Mouse (Mus musculus) heart, adult 2 months (tissue): ENCODE data around the gene Cacna1i. TPM values are rescaled to one million over a fixed set of nuclear protein-coding genes. Genes with fewer than 3 reads are reported as not detected.

Source experiments
- DNase-seq, 2 experiments: peaks; one replicate each; pipeline ENCODE4 v3.0.0; 2021
- H3K27ac ChIP-seq: fragments of 200-600 bp; 2 replicates; pipeline ENCODE4 v1.8.1; 2022
- H3K27me3 ChIP-seq: fragments of 200-500 bp; 2 replicates; pipeline ENCODE4 v1.6.1; 2012; ENCODE audit warnings: mild to moderate bottlenecking, low read length, inconsistent platforms, mixed read lengths; ENCODE audit not compliant: control insufficient read depth, insufficient read depth
- H3K36me3 ChIP-seq: fragments of 200-500 bp; 2 replicates; pipeline ENCODE4 v1.6.1; 2012; ENCODE audit warnings: low read length, inconsistent platforms; ENCODE audit not compliant: control insufficient read depth, insufficient read depth
- H3K4me1 ChIP-seq: fragments of 200-500 bp; 2 replicates; pipeline ENCODE4 v1.6.1; 2011; ENCODE audit warnings: low read length; ENCODE audit not compliant: control insufficient read depth, insufficient read depth
- H3K4me3 ChIP-seq: fragments of 200-600 bp; 2 replicates; pipeline ENCODE4 v1.8.1; 2022
- H3K79me2 ChIP-seq: fragments of 200-500 bp; replicated peaks from 2 replicates; pipeline ENCODE4 v1.6.1; 2012; ENCODE audit warnings: mild to moderate bottlenecking, inconsistent platforms, low read length, moderate library complexity, mixed read lengths; ENCODE audit not compliant: control insufficient read depth, insufficient read depth
- H3K9ac ChIP-seq: fragments of 200-500 bp; 2 replicates; pipeline ENCODE4 v1.6.1; 2012; ENCODE audit warnings: low read depth, mild to moderate bottlenecking, control low read depth, inconsistent platforms, low read length, mixed read lengths
- CTCF ChIP-seq: fragments of 200-600 bp; IDR thresholded peaks from 2 replicates; pipeline ENCODE4 v1.8.1; 2022; ENCODE audit warnings: antibody characterized with exemption, mild to moderate bottlenecking, moderate library complexity
- EP300 ChIP-seq: fragments of 200-500 bp; IDR thresholded peaks from 2 replicates; pipeline ENCODE4 v1.6.1; 2011; ENCODE audit warnings: low read depth, low read length, control low read depth; ENCODE audit not compliant: insufficient read depth
- POLR2A ChIP-seq: fragments of 200-500 bp; IDR thresholded peaks from 2 replicates; pipeline ENCODE4 v1.6.1; 2011; ENCODE audit warnings: mild to moderate bottlenecking, low read depth, low read length, control low read depth; ENCODE audit not compliant: insufficient read depth
- WGBS: fragments of 180-500 bp; shearing (Covaris S2); methylation state at CpG from one replicate; pipeline ENCODE4 v1.1.7; 2018; 5-methylcytosine and 5-hydroxymethylcytosine counted together
- intact Hi-C: fragments of 180-260 bp; cut with DNase I; formaldehyde crosslinking; loops from one replicate; pipeline ENCODE4 v1.15.1; 2025
- polyA plus RNA-seq: library from polyadenylated mRNA; depleted of rRNA; stranded (reverse); fragments of >200 nt; gene quantifications from 2 replicates; pipeline ENCODE4 v1.2.3, GENCODE M21; 2012
- total RNA-seq, 2 experiments: library from RNA; stranded (reverse); gene quantifications; 2 replicates each; pipeline ENCODE4 v1.2.3; 2021

The Cacna1i gene
- total and polyA plus RNA-seq, 3 experiments = 0.09 to 0.34 (median 0.21) TPM

GRCm38 (mm10) chr15:80303779-80304178 is 16.7 kb downstream of the Cacna1i start:
- H3K79me2 ChIP-seq = no peaks in the 10 kb centered on the region
- H3K27ac ChIP-seq = no peak overlapping the region
- H3K36me3 ChIP-seq = no peaks in the 10 kb centered on the region
- whole genome bisulfite sequencing = 66% methylated on average over 14 of the region's 14 CpGs
- intact Hi-C loops = no loop called here
- TF ChIP-seq POLR2A (no peak), EP300 (no peak), CTCF (no peak)
- H3K27me3 ChIP-seq = no peaks in the 10 kb centered on the region
- no peak overlapping the region for H3K9ac ChIP-seq
- DNase-seq = no peak
- H3K4me3 ChIP-seq = no peak overlapping the region
- no peaks in the 10 kb centered on the region for H3K4me1 ChIP-seq

DNA sequence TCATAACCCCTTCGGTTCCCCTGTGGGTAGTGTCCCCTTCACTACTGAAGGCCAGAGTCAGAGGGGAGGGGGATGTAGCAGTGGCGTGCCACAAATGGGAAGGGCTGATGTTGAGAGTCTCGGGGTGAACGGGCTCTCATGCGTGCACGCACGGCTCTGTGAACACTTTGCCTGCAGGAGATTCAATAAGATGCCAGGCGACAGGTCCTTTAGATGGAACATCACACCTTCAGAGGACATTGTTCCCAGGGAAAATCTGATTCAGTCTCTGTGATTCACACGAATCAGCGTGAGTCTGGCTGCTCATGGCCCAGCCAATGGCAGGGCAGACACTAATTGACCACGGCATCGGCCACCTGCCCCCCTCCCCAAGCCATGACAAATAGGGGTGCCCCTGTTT is 17.1 kb downstream of the Cacna1i start:
- no peaks in the 10 kb centered on the region for H3K79me2 ChIP-seq
- H3K27ac ChIP-seq = no peak overlapping the region
- H3K27me3 ChIP-seq = no peaks in the 10 kb centered on the region
- no peak overlapping the region for H3K4me3 ChIP-seq
- DNase-seq = no peak
- no peak for TF ChIP-seq CTCF
- TF ChIP-seq EP300 = no peak
- TF ChIP-seq POLR2A = no peak
- WGBS = 88% methylated on average over 12 of the region's 12 CpGs
- no peaks in the 10 kb centered on the region for H3K36me3 ChIP-seq
- H3K4me1 ChIP-seq = no peaks in the 10 kb centered on the region
- intact Hi-C loops = no loop called here
- no peak overlapping the region for H3K9ac ChIP-seq

DNA sequence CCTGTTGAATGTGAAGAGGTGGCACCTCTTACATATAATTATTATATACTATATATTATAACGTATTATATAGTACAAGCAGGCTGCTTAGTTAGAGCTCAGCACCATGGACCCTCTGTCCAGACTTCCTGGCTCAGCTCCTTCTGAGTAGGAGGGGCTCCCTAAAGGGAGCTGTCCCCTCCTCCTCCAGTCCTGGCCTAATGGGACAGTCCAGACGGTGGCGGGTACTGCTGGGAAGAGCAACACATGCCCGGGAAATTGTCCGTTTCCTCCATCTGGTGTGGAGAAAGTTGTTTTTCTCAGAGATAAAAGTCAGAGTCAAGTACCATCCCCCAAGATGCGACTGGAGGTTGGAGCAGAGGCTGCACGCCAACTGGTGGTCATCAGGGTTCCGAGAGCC is 19.1 kb downstream of the Cacna1i start:
- Histone ChIP-seq H3K79me2 (no peaks in the 10 kb centered on the region), H3K36me3 (no peaks in the 10 kb centered on the region), H3K4me1 (no peaks in the 10 kb centered on the region), H3K27me3 (no peaks in the 10 kb centered on the region), H3K27ac (no peak overlapping the region), H3K9ac (no peak overlapping the region), H3K4me3 (no peak overlapping the region)
- intact Hi-C loops = no loop called here
- no peak for TF ChIP-seq CTCF
- no peak for TF ChIP-seq POLR2A
- no peak for TF ChIP-seq EP300
- no peak for DNase-seq
- 14% methylated on average over 8 of the region's 8 CpGs for WGBS

GRCm38 (mm10) chr15:80314731-80315130 is 27.7 kb downstream of the Cacna1i start:
- no peak overlapping the region for H3K4me3 ChIP-seq
- intact Hi-C loops = no loop called here
- WGBS = 35% methylated on average over 7 of the region's 7 CpGs
- TF ChIP-seq POLR2A (no peak), EP300 (no peak)
- no peaks in the 10 kb centered on the region for H3K79me2 ChIP-seq
- no peaks in the 10 kb centered on the region; the same call in 1 of the 2 replicates for H3K4me1 ChIP-seq
- no peaks in the 10 kb centered on the region for H3K36me3 ChIP-seq
- no peak overlapping the region for H3K27ac ChIP-seq
- H3K9ac ChIP-seq = no peak overlapping the region
- no peak for DNase-seq
- H3K27me3 ChIP-seq = no peaks in the 10 kb centered on the region

DNA sequence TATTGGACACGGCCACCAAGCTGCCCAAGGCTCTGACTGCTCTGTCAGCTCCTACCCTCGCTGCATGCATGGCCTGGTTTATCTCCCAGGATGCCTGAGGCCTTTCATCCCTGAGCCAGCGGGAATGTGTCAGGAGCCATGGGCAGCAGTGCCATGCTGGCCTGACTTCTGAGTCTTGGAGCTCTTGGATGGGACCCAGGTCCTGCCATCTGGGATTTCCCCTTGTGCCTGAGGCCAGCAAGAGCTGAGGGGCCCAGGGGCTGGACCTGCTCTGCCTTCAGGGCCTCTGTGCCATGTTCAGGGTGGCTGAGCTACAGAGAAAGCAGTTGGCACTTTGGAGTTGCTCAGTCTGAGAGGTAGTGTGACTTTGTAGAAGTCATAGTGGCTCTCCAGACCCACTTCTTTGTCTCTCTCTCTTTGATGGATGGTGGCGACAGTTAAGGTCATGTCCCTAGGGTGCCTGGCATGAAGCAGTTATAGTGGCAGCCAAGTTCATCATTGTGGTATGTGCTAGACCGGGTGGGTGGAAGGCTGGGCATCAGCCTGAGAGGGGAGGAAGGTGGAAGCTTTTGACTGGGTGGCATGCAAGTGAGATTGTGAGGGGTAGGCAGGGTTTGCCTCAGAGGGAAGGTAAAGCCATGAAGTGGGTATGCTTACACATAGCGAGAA is 30.1 kb downstream of the Cacna1i start:
- H3K27me3 ChIP-seq = no peaks in the 10 kb centered on the region
- H3K79me2 ChIP-seq = no peaks in the 10 kb centered on the region
- H3K4me1 ChIP-seq = no peaks in the 10 kb centered on the region; the same call in 1 of the 2 replicates
- WGBS = 56% methylated on average over 6 of the region's 6 CpGs
- DNase-seq = peak in 1 of 2 experiments; percentile 63
- TF ChIP-seq CTCF = no peak
- TF ChIP-seq EP300 = no peak
- no peak for TF ChIP-seq POLR2A
- H3K27ac ChIP-seq = no peak overlapping the region
- intact Hi-C loops = no loop called here
- no peak overlapping the region for H3K4me3 ChIP-seq
- H3K9ac ChIP-seq = no peak overlapping the region
- no peaks in the 10 kb centered on the region for H3K36me3 ChIP-seq

GRCm38 (mm10) chr15:80317841-80318530 is 30.9 kb downstream of the Cacna1i start:
- Histone ChIP-seq H3K9ac (no peak overlapping the region), H3K4me3 (no peak overlapping the region), H3K4me1 (no peaks in the 10 kb centered on the region; the same call in 1 of the 2 replicates), H3K27me3 (no peaks in the 10 kb centered on the region), H3K27ac (no peak overlapping the region), H3K36me3 (no peaks in the 10 kb centered on the region), H3K79me2 (no peaks in the 10 kb centered on the region)
- intact Hi-C loops = no loop called here
- no peak for TF ChIP-seq CTCF
- TF ChIP-seq EP300 = no peak
- no peak for TF ChIP-seq POLR2A
- 44% methylated on average over 8 of the region's 8 CpGs for WGBS
- peak in 1 of 2 experiments; percentile 18 for DNase-seq
